Mouse (Mus musculus) testis, postnatal 10 days (tissue): ENCODE measurements around the gene BC067074.
A peak's percentile ranks its signal among the peaks of the same experiment; 100 is the strongest.

Experiments
- DNase-seq: peaks from one replicate; pipeline ENCODE4 v3.0.0; 2021; ENCODE audit warnings: low spot score

The BC067074 gene

GRCm38 (mm10) chr13:113324241-113324640 is 31.3 kb downstream of the BC067074 start:
- no peak for DNase-seq

GRCm38 (mm10) chr13:113325678-113326077 is 32.7 kb downstream of the BC067074 start:
- no peak for DNase-seq

DNA sequence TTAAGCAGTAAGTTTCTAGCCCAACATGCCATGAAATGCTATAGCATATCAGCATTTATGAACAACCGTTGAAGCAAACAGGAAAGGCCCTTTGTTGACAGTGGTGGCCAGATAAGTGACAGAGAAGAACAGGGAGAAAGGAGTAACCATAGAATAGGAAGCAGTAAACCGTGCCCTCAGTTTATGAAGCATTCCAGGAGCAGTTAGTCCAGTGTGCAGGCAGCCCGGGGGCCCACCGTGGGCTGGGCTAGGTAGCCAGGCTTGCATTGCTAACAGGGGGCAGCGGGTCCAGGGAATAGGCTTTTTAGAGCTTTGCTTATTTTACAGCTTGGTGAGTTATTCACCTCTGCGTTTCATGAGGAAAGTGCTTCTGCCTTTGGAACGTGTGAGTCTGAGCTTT is 39.3 kb downstream of the BC067074 start:
- no peak for DNase-seq

DNA sequence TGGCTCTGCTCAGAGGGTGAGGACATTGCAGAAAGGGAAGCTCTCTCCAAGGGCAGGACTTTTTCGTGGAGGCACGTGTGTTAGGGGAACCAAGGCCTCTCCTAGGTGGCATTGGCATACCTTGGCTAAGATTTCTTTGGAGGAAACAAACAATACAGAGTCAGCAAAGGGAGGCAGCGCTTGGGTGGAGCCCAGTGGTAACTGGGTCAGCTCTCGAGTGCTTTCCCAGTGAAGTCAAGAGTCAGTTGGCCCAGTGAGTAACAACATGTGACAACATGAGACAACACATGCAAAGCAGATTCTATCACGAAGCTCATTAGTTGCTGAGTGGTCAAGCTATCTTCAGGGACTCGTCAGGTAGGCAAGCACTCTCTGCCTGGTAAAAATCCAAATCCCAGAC is 40.4 kb downstream of the BC067074 start:
- DNase-seq: no peak

- no peak for DNase-seq
Measured at GRCm38 (mm10) chr13:113333931-113334330, 41.0 kb downstream of the BC067074 start.

DNA sequence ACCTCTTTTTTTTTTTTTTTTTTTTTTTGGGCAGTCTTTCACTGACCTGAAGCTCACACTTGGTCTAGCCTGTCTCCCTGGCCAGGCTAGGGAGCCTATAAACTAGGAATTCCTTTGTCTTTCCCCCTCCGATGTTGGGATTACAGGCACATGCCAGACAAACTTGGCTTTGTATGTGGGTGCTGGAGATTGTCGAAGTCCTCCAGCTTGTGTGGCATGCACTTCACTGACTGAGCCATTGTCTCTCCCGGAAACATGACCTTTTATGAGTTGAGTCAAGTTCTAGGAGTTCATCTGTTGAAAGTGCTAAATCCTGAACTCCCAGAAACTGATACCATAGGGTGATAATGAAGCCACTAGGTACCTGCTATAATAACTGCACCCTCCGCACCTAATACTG is 41.8 kb downstream of the BC067074 start:
- no peak for DNase-seq

DNA sequence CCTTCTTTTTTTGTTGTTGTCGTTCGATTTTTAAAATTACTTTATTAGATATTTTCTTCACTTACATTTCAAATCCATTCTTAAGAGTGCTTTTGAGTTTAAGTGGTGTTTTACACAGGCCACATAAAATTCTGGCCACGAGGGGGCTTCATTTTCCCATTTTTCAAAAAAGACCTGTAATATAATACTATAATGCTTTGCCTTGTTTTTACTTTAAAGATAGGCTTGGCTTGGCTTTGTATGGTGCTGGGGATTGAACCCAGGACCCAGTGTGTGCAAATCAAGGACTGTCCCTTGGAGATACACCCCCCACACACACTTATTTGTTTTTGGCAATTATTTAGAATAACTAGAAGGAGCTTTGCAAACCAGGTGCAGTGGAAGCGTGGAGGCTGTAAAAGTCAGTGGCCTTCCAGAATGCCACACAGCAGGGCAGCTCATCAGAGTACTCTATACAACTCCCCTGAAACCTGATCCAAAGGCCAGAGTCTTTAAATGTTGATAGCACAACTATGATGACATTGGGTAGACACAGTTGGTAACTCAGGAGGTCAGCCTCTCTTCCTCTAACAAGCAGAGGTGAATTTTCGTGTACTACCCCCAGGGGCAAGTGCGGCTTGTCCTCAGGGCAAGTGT is 44.4 kb downstream of the BC067074 start:
- DNase-seq: peak; percentile 82

GRCm38 (mm10) chr13:113340644-113341043 is 47.7 kb downstream of the BC067074 start:
- DNase-seq: no peak

DNA sequence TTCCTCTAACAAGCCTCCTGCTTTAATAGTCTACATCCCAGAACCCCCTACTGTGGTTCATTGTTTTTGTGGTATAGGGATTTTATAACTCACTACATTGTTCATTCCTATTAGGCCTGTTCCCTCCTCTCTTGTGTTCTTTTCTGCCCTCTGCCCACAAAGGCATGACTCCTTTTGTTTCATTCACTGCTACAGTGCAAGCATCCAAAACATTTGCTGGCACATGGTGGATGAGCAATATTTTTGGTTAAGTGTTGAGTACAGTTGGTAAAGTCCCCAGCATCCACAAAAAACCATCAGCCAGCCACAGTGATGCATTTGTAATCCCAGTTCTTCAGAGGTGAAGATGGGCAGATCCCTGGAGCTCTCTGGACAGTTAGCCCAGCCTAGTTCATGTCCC is 48.2 kb downstream of the BC067074 start:
- DNase-seq: no peak

GRCm38 (mm10) chr13:113342355-113342919 is 49.5 kb downstream of the BC067074 start:
- no peak for DNase-seq

DNA sequence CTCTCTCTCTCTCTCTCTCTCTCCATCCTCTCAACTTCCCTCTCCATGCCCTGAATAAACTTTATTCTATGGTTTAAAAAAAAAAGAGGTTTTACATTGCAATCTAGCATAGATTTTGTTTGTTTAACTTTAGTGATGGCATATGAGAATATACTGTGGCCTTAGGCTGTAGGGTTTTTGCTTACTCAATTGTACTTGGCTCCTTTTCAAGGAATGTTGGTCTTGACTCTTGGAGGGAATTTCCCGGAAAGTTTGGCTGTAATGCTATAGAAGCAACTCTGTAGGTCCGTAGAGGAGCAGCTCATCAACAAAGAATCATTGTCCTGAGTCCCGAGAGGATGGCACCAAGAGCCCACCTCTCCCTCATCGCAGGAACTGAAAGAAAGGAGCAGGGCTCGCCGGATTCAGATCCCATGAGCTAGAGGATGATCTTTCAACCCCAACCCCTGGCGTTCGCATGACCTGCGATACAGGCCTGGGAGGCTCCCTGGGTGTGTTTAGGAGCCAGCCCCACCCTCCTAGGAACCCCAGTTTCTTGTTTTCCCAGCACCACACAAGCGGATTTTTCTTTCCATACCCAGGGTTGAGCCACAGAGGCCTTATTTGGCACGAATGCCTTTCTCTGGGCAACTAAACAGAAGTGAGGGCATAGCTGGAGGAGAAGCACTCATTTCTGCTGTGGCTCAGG is 57.9 kb downstream of the BC067074 start:
- no peak for DNase-seq

DNA sequence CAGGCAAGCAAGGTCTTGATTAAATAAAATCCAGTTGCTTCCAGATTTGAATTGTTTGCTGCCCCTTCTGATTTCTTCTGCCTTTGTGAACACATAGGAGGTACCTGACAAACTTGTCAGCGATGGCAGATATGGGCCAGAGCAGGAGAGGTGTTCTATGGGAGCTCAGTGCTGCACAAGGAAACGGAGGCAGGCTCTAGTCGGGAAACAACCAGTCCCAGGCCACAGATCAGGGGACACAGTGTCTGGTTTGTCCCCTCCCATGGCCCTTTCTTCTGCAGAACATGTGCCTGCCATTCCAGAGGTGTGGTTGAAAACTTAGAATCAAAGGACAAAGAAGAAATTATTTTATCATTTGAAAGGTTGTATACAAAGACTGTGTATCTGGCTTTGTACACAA is 60.6 kb downstream of the BC067074 start:
- no peak for DNase-seq

- DNase-seq: no peak
Measured at GRCm38 (mm10) chr13:113353955-113354354, 61.0 kb downstream of the BC067074 start.

DNA sequence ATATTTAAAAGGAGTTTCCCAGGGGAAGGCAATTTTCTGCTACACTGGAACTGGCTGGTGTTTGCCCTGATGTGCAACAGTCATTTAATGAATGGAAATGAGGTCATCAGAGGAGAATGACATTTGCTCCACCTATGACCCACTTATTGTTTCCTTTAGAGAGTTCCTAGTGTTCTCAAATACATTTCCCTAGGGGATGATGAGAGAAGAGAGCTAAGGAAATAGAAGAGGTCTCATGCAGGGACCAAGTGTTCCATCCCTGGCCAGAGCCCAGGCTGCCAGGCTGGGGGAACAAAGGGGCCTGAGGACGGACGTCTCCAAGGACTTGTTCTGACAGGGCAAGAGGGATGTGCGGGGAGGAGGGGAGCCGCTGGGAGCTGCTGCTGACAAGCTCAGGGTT is 62.1 kb downstream of the BC067074 start:
- peak; percentile 56 for DNase-seq

GRCm38 (mm10) chr13:113357438-113358144 is 64.6 kb downstream of the BC067074 start:
- no peak for DNase-seq

DNA sequence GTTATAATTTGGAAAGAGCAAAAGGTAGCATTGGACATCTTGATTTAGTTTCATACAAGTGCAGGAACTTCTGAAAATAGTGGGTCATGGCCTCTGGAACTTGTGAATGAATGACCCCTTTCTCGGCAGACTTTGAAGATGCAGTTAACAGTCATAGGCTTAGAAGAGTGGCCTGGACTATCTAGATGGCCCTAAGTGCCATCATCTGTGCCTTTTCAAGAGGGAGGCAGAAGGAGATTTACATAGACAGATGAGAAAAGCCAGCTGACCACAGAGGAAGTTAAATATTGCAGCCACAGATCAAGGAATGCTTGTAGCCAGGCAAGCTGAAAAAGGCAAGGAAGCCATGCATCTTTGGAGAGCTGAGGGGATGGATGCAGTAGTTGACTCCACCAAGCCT is 66.7 kb downstream of the BC067074 start:
- no peak for DNase-seq

GRCm38 (mm10) chr13:113365976-113366375 is 73.0 kb downstream of the BC067074 start:
- no peak for DNase-seq

DNA sequence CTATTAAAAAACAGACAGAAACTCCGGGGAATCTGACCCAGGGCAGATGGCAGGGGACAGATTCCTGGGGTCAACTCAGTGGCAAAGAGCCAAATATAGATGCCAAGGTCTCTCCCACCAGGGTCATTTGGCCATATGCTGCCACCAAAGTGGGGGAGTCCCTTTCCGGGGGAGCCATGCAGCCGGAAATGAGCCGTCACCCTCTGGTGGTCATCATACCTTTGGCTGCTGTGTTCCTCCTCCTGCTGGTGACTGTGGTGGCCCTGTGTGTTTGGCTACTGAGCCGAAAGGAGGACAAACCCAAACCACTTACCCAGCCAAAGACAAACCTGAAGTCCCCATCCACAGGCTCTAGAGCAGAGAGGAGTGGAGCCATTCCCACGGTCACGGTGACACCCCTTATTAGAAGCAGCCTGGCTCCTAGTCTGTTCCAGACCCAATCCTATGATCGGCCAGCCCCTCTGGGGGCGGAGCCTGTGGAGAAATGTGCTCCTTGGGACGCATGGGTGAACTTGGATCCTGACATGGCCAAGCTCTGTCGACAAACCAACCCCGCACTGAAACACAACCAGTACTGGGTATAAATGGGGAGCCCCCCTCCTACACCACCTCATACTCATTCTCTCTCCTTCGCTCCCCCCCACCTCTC is 76.1 kb downstream of the BC067074 start:
- DNase-seq: no peak

- DNase-seq: no peak
Measured at GRCm38 (mm10) chr13:113369622-113370021, 76.7 kb downstream of the BC067074 start.

DNA sequence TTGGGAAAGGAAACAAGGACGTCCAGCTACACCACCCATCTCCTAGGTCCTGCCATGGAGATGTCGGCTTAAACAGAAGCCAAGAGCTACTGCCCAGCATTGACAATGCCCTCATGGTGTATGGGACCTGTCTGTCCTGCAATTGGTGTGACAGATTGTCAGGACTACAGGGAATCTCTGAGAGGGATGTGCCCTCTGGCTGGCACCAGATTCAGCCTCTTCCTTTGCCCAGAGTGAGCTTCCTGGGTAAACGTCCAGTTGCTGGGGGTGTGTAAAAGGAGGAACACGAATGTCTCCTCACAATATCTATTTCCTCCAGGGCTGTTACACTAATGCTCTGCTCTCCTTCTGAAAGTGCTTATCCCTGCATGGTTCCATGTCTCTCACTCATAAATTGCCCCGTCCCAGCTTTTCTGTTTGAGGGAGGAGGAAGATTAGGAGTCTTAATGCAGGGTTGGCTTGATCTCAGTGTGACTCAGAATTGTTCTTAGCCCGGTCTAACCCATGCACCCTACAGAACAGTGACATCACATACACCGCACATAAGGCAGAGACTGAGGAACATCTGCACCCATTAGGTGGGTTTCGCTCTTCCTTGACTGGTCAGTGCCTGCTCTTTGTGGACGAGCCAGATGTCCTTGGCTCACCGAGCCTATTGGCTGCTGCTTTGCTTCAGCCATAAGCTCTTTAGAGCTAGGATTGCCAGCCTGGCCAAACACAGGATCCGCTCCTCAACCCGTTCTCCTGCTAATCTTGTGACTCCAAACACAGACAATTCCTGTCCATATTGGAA is 80.5 kb downstream of the BC067074 start:
- DNase-seq: peak; percentile 21

DNA sequence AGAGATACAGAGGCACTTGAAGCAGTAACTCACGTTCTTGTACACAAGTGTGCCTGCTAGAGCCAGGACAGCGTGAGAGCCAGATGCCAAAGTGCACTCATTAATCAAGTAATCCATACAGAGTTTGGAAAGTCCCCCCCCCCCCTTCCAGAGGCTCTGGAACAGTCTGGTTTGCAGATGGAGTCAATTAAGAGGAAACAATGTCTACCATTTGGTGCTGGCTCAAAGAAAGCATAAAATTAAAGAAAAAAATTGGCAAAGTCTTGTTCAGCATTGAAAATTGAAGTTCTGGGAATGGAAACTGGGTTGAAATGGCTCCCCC is 81.1 kb downstream of the BC067074 start:
- no peak for DNase-seq

DNA sequence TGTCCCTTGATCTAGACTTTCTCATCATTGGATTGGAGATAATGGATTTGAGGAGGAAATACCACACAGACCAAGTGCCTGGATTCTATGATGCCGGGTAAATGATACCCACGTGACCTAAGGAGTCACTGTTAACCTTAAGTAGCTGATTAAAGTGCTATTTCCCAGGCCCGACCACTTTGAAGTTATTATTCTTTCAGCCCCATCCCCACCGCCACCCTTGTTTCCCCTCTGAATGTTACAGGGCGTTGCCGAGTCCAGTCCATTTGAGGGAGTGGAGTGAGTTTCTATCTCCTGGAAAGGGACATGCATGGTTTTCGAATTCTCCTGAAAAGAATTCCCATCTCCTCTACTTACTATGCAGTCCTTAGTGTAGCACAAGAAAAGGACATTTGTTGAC is 84.7 kb downstream of the BC067074 start:
- no peak for DNase-seq
